Mouse (Mus musculus): ENCODE measurements at regions not wholly inside any gene's neighbourhood (a gene's known extent, or its start where the extent isn't known, plus 50 kb on each side); places are given as distances from the start of the nearest gene placed in this dataset.

DNA sequence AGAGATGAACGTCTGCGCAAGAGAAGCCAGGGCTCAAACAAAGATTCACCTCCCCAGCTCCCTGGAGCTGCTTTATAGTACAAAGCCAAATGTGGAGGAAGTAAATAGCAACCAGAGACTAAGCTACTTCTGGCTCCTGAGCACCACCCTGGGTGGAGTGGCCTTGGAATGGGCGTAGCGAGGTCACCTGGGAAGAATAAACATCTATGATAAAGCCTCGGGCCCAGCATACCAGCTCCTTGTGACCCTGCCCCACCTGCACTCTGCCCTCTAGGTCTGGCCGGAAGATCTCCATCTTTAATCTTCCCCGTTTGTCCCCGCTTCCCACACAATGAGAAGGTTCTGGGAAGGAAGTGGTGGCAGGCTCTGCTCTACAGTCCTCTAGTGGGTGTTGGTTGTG is 61.0 kb upstream of the Ptpn3 start:
- no peak for TF ChIP-seq CTCF (IDR thresholded peaks at IDR 0.05)
- no peak overlapping the region for H3K27ac ChIP-seq
- H3K4me3 ChIP-seq: no peak overlapping the region
- intact Hi-C loops (cut with DNase I): no loop called here
- no peak for DNase-seq (ENCODE audit: extremely low spot score in 1 of 2, low spot score in 2 of 2)

DNA sequence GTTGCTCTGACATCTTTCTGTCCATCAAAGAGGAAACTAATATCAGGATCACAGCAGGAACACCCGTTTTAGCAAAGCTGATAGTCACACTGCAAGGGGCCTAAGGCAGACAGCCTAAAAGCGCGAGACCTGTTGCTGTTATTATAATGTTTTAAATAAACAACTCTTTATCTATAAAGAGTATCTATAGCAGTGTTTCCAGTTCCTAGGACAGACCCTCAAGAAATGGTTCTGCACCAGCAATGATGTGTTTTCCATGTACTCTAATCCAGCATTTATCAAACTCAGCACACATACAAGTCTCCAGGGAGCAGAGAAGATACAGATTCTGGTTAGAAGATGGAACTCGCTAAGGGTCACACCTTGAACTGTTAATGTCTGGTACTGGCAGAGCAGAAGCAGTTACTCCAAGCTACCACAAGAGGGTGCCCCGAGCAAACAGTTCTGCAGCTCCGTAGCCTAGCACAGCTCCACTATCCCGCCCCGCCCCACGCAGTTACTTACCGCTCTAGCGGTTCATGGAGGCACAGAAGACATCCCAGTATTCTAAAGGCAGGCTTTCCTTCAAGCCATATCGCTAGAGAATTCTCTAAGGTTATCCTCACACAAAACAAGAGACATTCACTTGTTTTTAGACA is 64.2 kb upstream of the Palm2 start:
- intact Hi-C loops (cut with DNase I): loop anchor here (1.0 to 10.0 kb wide), 3 partner anchors 237 to 515 kb away; no protein-coding TSS in a partner anchor

DNA sequence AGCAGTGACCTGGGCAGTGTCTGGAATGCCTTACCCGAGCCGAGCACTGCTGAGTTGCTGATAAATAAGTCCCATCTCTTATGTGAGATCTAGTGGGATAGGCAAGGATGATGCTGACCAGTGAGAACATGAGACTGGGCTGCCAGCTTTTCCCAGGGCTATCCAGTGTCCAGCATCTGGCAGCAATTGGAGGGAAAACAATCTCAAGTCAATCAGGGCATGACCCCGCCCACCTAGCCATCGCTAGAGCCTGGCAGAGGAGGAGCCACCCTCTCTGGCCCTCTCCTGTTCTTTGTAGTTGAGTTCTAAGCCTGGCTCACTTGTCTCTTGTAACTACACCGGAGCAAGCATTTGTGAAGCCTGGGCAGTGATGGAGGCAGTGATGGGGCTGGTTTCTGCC is 56.2 kb upstream of the Palm2 start:
- intact Hi-C loops (cut with DNase I): loop anchor here (10.0 kb wide), 1 partner anchor 507 kb away; no protein-coding TSS in a partner anchor
- TF ChIP-seq CTCF (IDR thresholded peaks at IDR 0.05): no peak
- no peak overlapping the region for H3K4me3 ChIP-seq
- no peak for DNase-seq (ENCODE audit: extremely low spot score in 1 of 2, low spot score in 2 of 2)
- no peak overlapping the region for H3K27ac ChIP-seq

More for the DNA sequence above, 64.2 kb upstream of the Palm2 start:
- H3K4me3 ChIP-seq: no peak overlapping the region
- TF ChIP-seq CTCF (IDR thresholded peaks at IDR 0.05): peak; percentile 94
- H3K27ac ChIP-seq: no peak overlapping the region
- DNase-seq (ENCODE audit: extremely low spot score in 1 of 2, low spot score in 2 of 2): peak; percentile 81 to 86

DNA sequence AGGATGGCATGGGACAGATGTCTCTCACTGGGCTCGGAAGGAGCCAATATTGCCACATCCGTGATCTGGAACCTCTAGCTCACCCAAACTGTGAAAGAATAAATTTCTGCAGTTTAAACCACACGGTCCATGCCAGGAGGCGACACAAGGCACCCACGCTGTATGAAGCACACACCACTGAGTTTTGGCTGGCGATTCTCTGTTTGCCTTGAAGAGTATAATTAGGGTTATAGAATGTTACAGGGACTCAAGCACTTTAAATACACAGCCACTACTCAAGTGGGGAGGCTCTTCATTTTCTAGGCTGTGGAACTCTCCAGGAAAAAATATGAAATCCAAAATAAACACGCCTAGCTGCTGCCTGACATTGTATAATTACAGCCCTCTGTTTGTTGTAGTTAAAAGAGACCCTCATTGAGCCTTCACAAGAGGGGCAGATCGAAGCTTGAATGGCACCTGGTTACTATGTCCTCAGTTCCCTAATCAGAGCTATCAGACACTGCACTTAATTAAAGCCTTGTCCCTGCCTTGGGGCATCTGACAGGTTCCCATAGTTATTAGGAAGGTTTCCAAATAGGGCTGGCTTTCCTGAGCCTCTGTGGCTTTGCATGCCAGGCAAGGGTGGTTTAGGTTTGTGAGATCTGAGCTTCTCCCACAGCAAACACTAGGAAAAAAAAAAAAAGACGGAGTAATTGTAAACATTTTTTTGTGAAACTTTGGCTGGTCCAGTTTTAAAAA is 53.8 kb upstream of the Palm2 start:
- no peak for TF ChIP-seq CTCF (IDR thresholded peaks at IDR 0.05)
- H3K27ac ChIP-seq: no peak overlapping the region
- no peak overlapping the region for H3K4me3 ChIP-seq
- DNase-seq (ENCODE audit: extremely low spot score in 1 of 2, low spot score in 2 of 2): no peak
- intact Hi-C loops (cut with DNase I): no loop called here

DNA sequence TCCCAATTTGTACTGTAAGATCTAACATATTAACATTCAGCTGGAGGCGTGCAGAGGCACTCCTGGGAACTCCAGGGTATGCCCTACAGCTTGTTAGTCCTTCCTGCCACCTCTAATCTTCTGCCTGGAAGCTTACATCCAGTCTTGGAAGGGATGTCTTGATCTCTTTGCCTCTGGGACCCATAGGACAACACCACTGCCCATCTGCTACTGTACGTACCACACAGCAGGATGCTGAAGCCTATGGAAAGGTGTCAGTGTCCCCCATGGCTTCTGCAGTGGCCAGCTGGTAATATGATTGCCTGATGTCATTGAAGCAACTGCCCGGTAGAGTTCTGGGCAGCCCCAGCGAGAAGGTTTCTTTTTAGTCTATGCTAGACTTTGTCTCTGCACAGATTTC is 52.7 kb upstream of the Palm2 start:
- no peak overlapping the region for H3K4me3 ChIP-seq
- TF ChIP-seq CTCF (IDR thresholded peaks at IDR 0.05): no peak
- intact Hi-C loops (cut with DNase I): no loop called here
- no peak overlapping the region for H3K27ac ChIP-seq
- no peak for DNase-seq (ENCODE audit: extremely low spot score in 1 of 2, low spot score in 2 of 2)
